Mouse (Mus musculus): ENCODE data around the gene Glcci1. TPM values are rescaled to one million over a fixed set of nuclear protein-coding genes. Genes with fewer than 3 reads are reported as not detected.

Glcci1 gene
- total and polyA plus RNA-seq, 2 experiments from 2014 or later: 9.9 to 26.4 TPM

DNA sequence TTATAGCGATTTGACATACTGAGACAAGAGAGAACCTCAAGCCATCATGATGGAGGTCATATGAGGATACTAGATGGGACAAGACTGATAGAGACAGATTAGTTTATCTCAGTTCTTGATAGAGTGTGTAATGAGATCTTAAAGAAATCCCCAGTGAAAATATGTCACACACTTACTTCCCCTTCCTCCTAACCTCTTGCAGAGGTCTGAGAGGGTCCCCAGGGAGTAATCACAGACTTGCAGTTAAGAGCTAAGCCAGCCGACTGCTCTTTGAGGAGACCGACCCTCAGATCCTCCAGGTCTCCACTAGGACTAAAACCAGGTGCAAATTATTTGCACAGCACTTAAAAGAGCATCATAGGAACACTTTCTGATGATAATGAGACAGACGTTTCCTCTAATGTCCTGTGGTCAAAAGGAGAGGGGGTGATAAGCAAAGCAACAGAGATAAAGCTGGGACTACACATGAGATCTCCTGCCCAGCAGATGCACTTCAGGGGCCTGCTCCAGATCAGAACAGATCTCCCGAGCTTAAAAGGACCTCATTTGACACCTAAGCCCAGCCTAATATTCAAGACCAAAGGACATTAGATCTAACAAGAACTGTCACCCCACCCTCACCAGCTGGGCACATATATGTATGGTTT is 122.7 kb downstream of the Glcci1 start:
- no peak overlapping the region for H3K9ac ChIP-seq
- DNase-seq (no peak), ATAC-seq (no peak)
- H3K4me2 ChIP-seq (ENCODE audit: low read depth): no peak overlapping the region
- no peaks in the 10 kb centered on the region for H3K27me3 ChIP-seq (ENCODE audit: insufficient read depth, low read length)
- H3K27ac ChIP-seq (ENCODE audit: low read depth, low read length): no peak overlapping the region
- no peaks in the 10 kb centered on the region; the same call in 1 of the 2 replicates for H3K36me3 ChIP-seq (ENCODE audit: insufficient read depth)
- no peak for TF ChIP-seq CTCF (IDR thresholded peaks at IDR 0.05; ENCODE audit: low read depth)
- 85% methylated on average over 5 of the region's 5 CpGs for WGBS
- no peaks in the 10 kb centered on the region for H3K4me1 ChIP-seq (ENCODE audit: insufficient read depth)
- no peaks in the 10 kb centered on the region for H3K9me3 ChIP-seq (ENCODE audit: low read length)
- H3K4me3 ChIP-seq (ENCODE audit: low read depth, low read length): no peak overlapping the region

GRCm38 (mm10) chr6:8632701-8633100 is 123.3 kb downstream of the Glcci1 start:
- Histone ChIP-seq H3K36me3 (ENCODE audit: insufficient read depth) (no peaks in the 10 kb centered on the region; the same call in 1 of the 2 replicates), H3K9ac (no peak overlapping the region), H3K27me3 (ENCODE audit: insufficient read depth, low read length) (no peaks in the 10 kb centered on the region), H3K4me2 (ENCODE audit: low read depth) (no peak overlapping the region), H3K4me3 (ENCODE audit: low read depth, low read length) (no peak overlapping the region), H3K9me3 (ENCODE audit: low read length) (no peaks in the 10 kb centered on the region), H3K27ac (ENCODE audit: low read depth, low read length) (no peak overlapping the region), H3K4me1 (ENCODE audit: insufficient read depth) (no peaks in the 10 kb centered on the region)
- no peak for ATAC-seq
- WGBS: 96% methylated on average over 4 of the region's 4 CpGs
- TF ChIP-seq CTCF (IDR thresholded peaks at IDR 0.05; ENCODE audit: low read depth): no peak
- DNase-seq: no peak

DNA sequence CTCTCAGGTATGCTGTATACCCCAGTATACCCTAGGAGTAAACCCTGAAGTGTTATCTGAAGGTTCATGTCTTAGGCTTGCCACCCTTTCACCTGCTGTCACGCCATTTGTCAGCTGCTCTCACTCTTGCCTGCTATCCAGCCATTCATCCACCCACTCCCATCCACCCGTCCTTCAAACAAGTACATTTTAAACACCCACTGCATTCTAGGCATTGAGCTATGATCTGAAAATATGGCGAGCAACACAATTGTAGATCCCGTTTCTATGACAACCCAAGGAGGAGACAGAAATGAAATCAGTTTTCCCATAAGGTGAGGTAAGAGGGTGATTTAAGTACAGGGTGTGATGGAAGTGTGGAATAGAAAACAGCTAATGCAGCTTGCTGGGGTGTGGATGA is 128.7 kb downstream of the Glcci1 start:
- 78% methylated on average over 4 of the region's 4 CpGs for WGBS
- ATAC-seq: peak; percentile 74

GRCm38 (mm10) chr6:8638899-8639298 is 129.5 kb downstream of the Glcci1 start:
- H3K4me1 ChIP-seq (ENCODE audit: insufficient read depth): no peaks in the 10 kb centered on the region
- no peaks in the 10 kb centered on the region for H3K27me3 ChIP-seq (ENCODE audit: insufficient read depth, low read length)
- no peak for TF ChIP-seq CTCF (IDR thresholded peaks at IDR 0.05; ENCODE audit: low read depth)
- H3K4me3 ChIP-seq (ENCODE audit: low read depth, low read length): no peak overlapping the region
- DNase-seq (no peak), ATAC-seq (no peak)
- no peaks in the 10 kb centered on the region; the same call in 1 of the 2 replicates for H3K36me3 ChIP-seq (ENCODE audit: insufficient read depth)
- no peak overlapping the region for H3K4me2 ChIP-seq (ENCODE audit: low read depth)
- H3K27ac ChIP-seq (ENCODE audit: low read depth, low read length): no peak overlapping the region
- H3K9ac ChIP-seq: no peak overlapping the region
- 88% methylated on average over 4 of the region's 4 CpGs for WGBS
- no peaks in the 10 kb centered on the region for H3K9me3 ChIP-seq (ENCODE audit: low read length)

More for the DNA sequence above, 128.7 kb downstream of the Glcci1 start:
- no peak overlapping the region for H3K4me2 ChIP-seq (ENCODE audit: low read depth)
- H3K27ac ChIP-seq (ENCODE audit: low read depth, low read length): no peak overlapping the region
- TF ChIP-seq CTCF (IDR thresholded peaks at IDR 0.05; ENCODE audit: low read depth): no peak
- no peak overlapping the region for H3K9ac ChIP-seq
- H3K4me3 ChIP-seq (ENCODE audit: low read depth, low read length): no peak overlapping the region
- no peaks in the 10 kb centered on the region for H3K9me3 ChIP-seq (ENCODE audit: low read length)
- H3K4me1 ChIP-seq (ENCODE audit: insufficient read depth): no peaks in the 10 kb centered on the region
- H3K27me3 ChIP-seq (ENCODE audit: insufficient read depth, low read length): no peaks in the 10 kb centered on the region
- no peak for DNase-seq
- H3K36me3 ChIP-seq (ENCODE audit: insufficient read depth): no peaks in the 10 kb centered on the region; the same call in 1 of the 2 replicates

DNA sequence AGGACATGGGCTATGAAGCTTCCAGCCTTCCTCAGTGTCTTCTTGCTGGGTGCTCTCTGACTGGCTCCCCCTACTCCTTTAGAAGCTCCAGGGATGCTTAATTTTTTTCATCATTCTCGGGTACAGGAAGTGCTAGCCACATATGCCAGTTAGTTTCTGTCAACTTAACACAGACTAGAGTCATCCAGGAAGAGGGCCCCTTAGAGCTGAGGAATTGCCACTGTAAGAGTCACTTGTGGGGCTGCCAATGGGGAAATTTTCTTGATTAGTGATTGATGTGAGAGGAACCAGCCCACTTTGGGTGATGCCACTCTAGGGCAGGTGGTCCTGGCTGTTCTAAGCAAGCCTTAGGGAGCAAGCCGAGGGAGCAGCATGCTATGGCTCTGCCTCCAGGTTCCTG is 130.1 kb downstream of the Glcci1 start:
- DNase-seq: no peak
- Histone ChIP-seq H3K9me3 (ENCODE audit: low read length) (no peaks in the 10 kb centered on the region), H3K4me3 (ENCODE audit: low read depth, low read length) (no peak overlapping the region), H3K27me3 (ENCODE audit: insufficient read depth, low read length) (no peaks in the 10 kb centered on the region), H3K9ac (no peak overlapping the region), H3K4me2 (ENCODE audit: low read depth) (no peak overlapping the region), H3K27ac (ENCODE audit: low read depth, low read length) (no peak overlapping the region), H3K36me3 (ENCODE audit: insufficient read depth) (no peaks in the 10 kb centered on the region; the same call in 1 of the 2 replicates), H3K4me1 (ENCODE audit: insufficient read depth) (no peaks in the 10 kb centered on the region)
- no peak for TF ChIP-seq CTCF (IDR thresholded peaks at IDR 0.05; ENCODE audit: low read depth)
- 85% methylated on average over 2 of the region's 2 CpGs for WGBS
- no peak for ATAC-seq

DNA sequence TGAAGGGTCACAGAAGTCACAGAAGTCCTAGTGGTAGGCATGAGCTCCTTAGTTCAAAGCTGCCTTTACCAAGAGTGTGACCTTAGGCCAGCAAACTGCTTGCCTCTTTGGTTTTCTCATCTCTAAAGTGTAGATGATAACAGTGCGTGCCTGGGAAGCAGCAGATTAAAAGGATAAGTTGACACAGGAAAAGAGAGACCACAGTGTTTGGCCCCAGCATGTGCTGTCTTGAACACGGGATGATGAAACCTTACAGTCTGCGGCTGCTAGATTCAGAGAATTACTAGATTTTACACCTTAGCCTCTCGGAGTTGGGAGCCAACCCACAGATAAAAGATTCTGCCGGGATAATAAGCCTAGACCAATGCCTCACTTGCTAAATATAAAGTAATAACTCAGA is 131.5 kb downstream of the Glcci1 start:
- Histone ChIP-seq H3K27me3 (ENCODE audit: insufficient read depth, low read length) (no peaks in the 10 kb centered on the region), H3K36me3 (ENCODE audit: insufficient read depth) (no peaks in the 10 kb centered on the region; the same call in 1 of the 2 replicates), H3K4me3 (ENCODE audit: low read depth, low read length) (no peak overlapping the region), H3K27ac (ENCODE audit: low read depth, low read length) (no peak overlapping the region), H3K4me1 (ENCODE audit: insufficient read depth) (no peaks in the 10 kb centered on the region), H3K9ac (no peak overlapping the region), H3K4me2 (ENCODE audit: low read depth) (no peak overlapping the region), H3K9me3 (ENCODE audit: low read length) (no peaks in the 10 kb centered on the region)
- TF ChIP-seq CTCF (IDR thresholded peaks at IDR 0.05; ENCODE audit: low read depth): no peak
- DNase-seq: no peak
- no peak for ATAC-seq
- WGBS: 79% methylated on average over 5 of the region's 5 CpGs

DNA sequence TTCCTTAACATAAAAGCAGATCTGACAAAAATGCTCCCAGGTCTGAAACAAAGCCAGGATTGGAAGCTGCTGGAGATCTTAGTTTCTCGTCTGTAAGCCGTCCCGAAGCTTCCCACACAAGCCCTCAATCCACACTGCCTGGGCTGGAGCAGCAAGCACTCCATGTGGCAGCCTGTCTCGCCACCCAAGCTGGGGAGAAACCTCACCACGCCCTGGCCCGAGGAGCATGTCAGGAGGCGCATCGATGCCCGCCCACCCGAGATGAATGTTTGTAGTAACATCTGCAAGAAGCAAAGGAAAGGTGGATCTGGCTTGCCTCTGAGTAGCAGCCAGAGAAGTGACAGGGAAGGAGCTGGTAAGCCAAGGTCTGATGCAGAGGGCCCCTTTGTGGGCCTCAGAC is 135.3 kb downstream of the Glcci1 start:
- no peak for TF ChIP-seq CTCF (IDR thresholded peaks at IDR 0.05; ENCODE audit: low read depth)
- no peak overlapping the region for H3K27ac ChIP-seq (ENCODE audit: low read depth, low read length)
- H3K9ac ChIP-seq: no peak overlapping the region
- H3K4me3 ChIP-seq (ENCODE audit: low read depth, low read length): no peak overlapping the region
- no peaks in the 10 kb centered on the region for H3K9me3 ChIP-seq (ENCODE audit: low read length)
- ATAC-seq (no peak), DNase-seq (no peak)
- no peaks in the 10 kb centered on the region for H3K27me3 ChIP-seq (ENCODE audit: insufficient read depth, low read length)
- WGBS: 83% methylated on average over 10 of the region's 10 CpGs
- no peaks in the 10 kb centered on the region for H3K36me3 ChIP-seq (ENCODE audit: insufficient read depth)
- no peaks in the 10 kb centered on the region for H3K4me1 ChIP-seq (ENCODE audit: insufficient read depth)
- H3K4me2 ChIP-seq (ENCODE audit: low read depth): no peak overlapping the region

Measured in forebrain, postnatal 0 days (tissue).